Mouse (Mus musculus) C2C12 (cell line): Measurements from ENCODE around the gene Srek1.

Experiments
- CEBPB ChIP-seq: IDR thresholded peaks from one replicate; pipeline ENCODE4 v1.6.1; 2011; ENCODE audit warnings: low read depth, mild to moderate bottlenecking, control low read depth, moderate library complexity
- CTCF ChIP-seq: IDR thresholded peaks from one replicate; pipeline ENCODE4 v1.5.1; 2011; ENCODE audit not compliant: control insufficient read depth, insufficient read depth, insufficient read length
- MAX ChIP-seq: IDR thresholded peaks from one replicate; pipeline ENCODE4 v1.6.1; 2011; ENCODE audit warnings: mild to moderate bottlenecking, control low read depth
- MYOD1 ChIP-seq: IDR thresholded peaks from one replicate; pipeline ENCODE4 v1.6.1; 2011; ENCODE audit warnings: low read depth; ENCODE audit not compliant: control insufficient read depth, insufficient read length
- MYOG ChIP-seq: IDR thresholded peaks from one replicate; pipeline ENCODE4 v1.6.1; 2011; ENCODE audit not compliant: control insufficient read depth, insufficient read length; ENCODE audit errors: extremely low read depth
- USF1 ChIP-seq: IDR thresholded peaks from one replicate; pipeline ENCODE4 v1.6.1; 2011; ENCODE audit warnings: low read depth, mild to moderate bottlenecking, control low read depth, moderate library complexity

DNA sequence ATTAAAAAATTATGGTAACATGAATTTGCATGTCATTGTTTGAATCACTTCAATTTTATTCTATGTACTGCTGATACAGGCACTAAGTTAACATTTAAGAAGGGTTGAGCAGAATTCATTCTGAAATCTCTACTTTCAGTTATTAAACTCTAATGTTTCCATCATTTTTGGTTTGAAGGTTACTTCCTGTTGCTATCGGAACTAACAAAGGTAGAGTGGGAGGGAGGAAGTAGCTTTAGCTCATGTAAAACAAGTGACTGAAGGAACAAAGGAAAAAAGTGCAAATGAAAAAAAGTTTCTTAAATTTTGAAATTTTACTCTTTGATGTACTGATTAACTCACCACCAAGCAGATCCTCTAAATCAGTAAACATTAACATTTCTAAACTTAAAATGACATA is 47.9 kb upstream of the Srek1 start:
- no peak for TF ChIP-seq CTCF
- no peak for TF ChIP-seq MAX
- TF ChIP-seq USF1: no peak
- no peak for TF ChIP-seq CEBPB
- TF ChIP-seq MYOG: no peak
- TF ChIP-seq MYOD1: no peak
